Mouse (Mus musculus): ENCODE measurements at regions not wholly inside any gene's neighbourhood (a gene's known extent, or its start where the extent isn't known, plus 50 kb on each side); places are given as distances from the start of the nearest gene placed in this dataset.

GRCm38 (mm10) chr13:103683169-103683568, 91.2 kb downstream of the Srek1 start:
- no peak for ATAC-seq (ENCODE audit: low read depth)
- no peaks in the 10 kb centered on the region for H3K4me1 ChIP-seq (replicated peaks)
- WGBS, result 65% methylated on average over 9 of the region's 9 CpGs
- no peaks in the 10 kb centered on the region for H3K36me3 ChIP-seq
- H3K9me3 ChIP-seq, result no peaks in the 10 kb centered on the region
- no peak overlapping the region for H3K27ac ChIP-seq (replicated peaks)
- H3K4me2 ChIP-seq, result no peak overlapping the region
- H3K9ac ChIP-seq, result no peak overlapping the region
- H3K27me3 ChIP-seq, result no peaks in the 10 kb centered on the region
- no peak overlapping the region for H3K4me3 ChIP-seq

- H3K9ac ChIP-seq, result no peak overlapping the region
- 90% methylated on average over 4 of the region's 4 CpGs for WGBS
- no peak for ATAC-seq (ENCODE audit: low read depth)
- H3K4me1 ChIP-seq (replicated peaks), result no peaks in the 10 kb centered on the region
- no peaks in the 10 kb centered on the region for H3K9me3 ChIP-seq
- no peaks in the 10 kb centered on the region for H3K36me3 ChIP-seq
- H3K27ac ChIP-seq (replicated peaks), result no peak overlapping the region
- no peak overlapping the region for H3K4me3 ChIP-seq
- no peaks in the 10 kb centered on the region for H3K27me3 ChIP-seq
- H3K4me2 ChIP-seq, result no peak overlapping the region
Measured at GRCm38 (mm10) chr13:103680740-103681139, 93.7 kb downstream of the Srek1 start.

GRCm38 (mm10) chr13:103680052-103680451, 94.4 kb downstream of the Srek1 start:
- 87% methylated on average over 7 of the region's 7 CpGs for WGBS
- Histone ChIP-seq H3K4me2 (no peak overlapping the region), H3K9me3 (no peaks in the 10 kb centered on the region), H3K36me3 (no peaks in the 10 kb centered on the region), H3K4me1 (replicated peaks) (no peaks in the 10 kb centered on the region), H3K27me3 (no peaks in the 10 kb centered on the region), H3K4me3 (no peak overlapping the region), H3K9ac (no peak overlapping the region), H3K27ac (replicated peaks) (no peak overlapping the region)
- no peak for ATAC-seq (ENCODE audit: low read depth)

- no peaks in the 10 kb centered on the region for H3K36me3 ChIP-seq
- H3K9me3 ChIP-seq, result no peaks in the 10 kb centered on the region
- H3K9ac ChIP-seq, result no peak overlapping the region
- H3K4me3 ChIP-seq, result no peak overlapping the region
- 77% methylated on average over 13 of the region's 13 CpGs for WGBS
- H3K4me1 ChIP-seq (replicated peaks), result no peaks in the 10 kb centered on the region
- H3K27me3 ChIP-seq, result no peaks in the 10 kb centered on the region
- no peak overlapping the region for H3K27ac ChIP-seq (replicated peaks)
- no peak overlapping the region for H3K4me2 ChIP-seq
- ATAC-seq (ENCODE audit: low read depth), result no peak
Measured at GRCm38 (mm10) chr13:103676831-103677230, 97.6 kb downstream of the Srek1 start.

- Histone ChIP-seq H3K9ac (no peak overlapping the region), H3K27ac (replicated peaks) (no peak overlapping the region), H3K4me2 (no peak overlapping the region), H3K27me3 (no peaks in the 10 kb centered on the region), H3K9me3 (no peaks in the 10 kb centered on the region), H3K4me1 (replicated peaks) (no peaks in the 10 kb centered on the region), H3K36me3 (no peaks in the 10 kb centered on the region), H3K4me3 (no peak overlapping the region)
- WGBS, result 79% methylated on average over 5 of the region's 5 CpGs
- no peak for ATAC-seq (ENCODE audit: low read depth)
Measured at GRCm38 (mm10) chr13:103676221-103676620, 98.2 kb downstream of the Srek1 start.

GRCm38 (mm10) chr13:103670611-103671010, 103.8 kb downstream of the Srek1 start:
- no peaks in the 10 kb centered on the region for H3K9me3 ChIP-seq
- H3K4me2 ChIP-seq, result no peak overlapping the region
- H3K4me1 ChIP-seq (replicated peaks), result no peaks in the 10 kb centered on the region
- H3K36me3 ChIP-seq, result no peaks in the 10 kb centered on the region
- H3K9ac ChIP-seq, result no peak overlapping the region
- no peak for ATAC-seq (ENCODE audit: low read depth)
- no peaks in the 10 kb centered on the region for H3K27me3 ChIP-seq
- H3K27ac ChIP-seq (replicated peaks), result no peak overlapping the region
- no peak overlapping the region for H3K4me3 ChIP-seq

GRCm38 (mm10) chr13:103669856-103670255, 104.6 kb downstream of the Srek1 start:
- no peak overlapping the region for H3K27ac ChIP-seq (replicated peaks)
- no peak for ATAC-seq (ENCODE audit: low read depth)
- H3K4me2 ChIP-seq, result no peak overlapping the region
- no peaks in the 10 kb centered on the region for H3K4me1 ChIP-seq (replicated peaks)
- 96% methylated on average over 4 of the region's 4 CpGs for WGBS
- no peaks in the 10 kb centered on the region for H3K27me3 ChIP-seq
- H3K9ac ChIP-seq, result no peak overlapping the region
- no peak overlapping the region for H3K4me3 ChIP-seq
- H3K36me3 ChIP-seq, result no peaks in the 10 kb centered on the region
- no peaks in the 10 kb centered on the region for H3K9me3 ChIP-seq

- Histone ChIP-seq H3K4me1 (replicated peaks) (no peaks in the 10 kb centered on the region), H3K9me3 (no peaks in the 10 kb centered on the region), H3K9ac (no peak overlapping the region), H3K27me3 (no peaks in the 10 kb centered on the region), H3K4me3 (no peak overlapping the region), H3K27ac (replicated peaks) (no peak overlapping the region), H3K36me3 (no peaks in the 10 kb centered on the region), H3K4me2 (no peak overlapping the region)
- no peak for ATAC-seq (ENCODE audit: low read depth)
- WGBS, result 82% methylated on average over 2 of the region's 2 CpGs
Measured at GRCm38 (mm10) chr13:103667749-103668148, 106.7 kb downstream of the Srek1 start.

GRCm38 (mm10) chr13:103660248-103660996, 114.0 kb downstream of the Srek1 start:
- H3K9me3 ChIP-seq, result no peaks in the 10 kb centered on the region
- H3K9ac ChIP-seq, result no peak overlapping the region
- H3K27me3 ChIP-seq, result peaks cover 6% of the 10 kb centered on the region; the same call in 1 of the 2 replicates
- ATAC-seq (ENCODE audit: low read depth), result no peak
- no peak overlapping the region for H3K4me2 ChIP-seq
- H3K27ac ChIP-seq (replicated peaks), result no peak overlapping the region
- no peaks in the 10 kb centered on the region for H3K36me3 ChIP-seq
- no peak overlapping the region for H3K4me3 ChIP-seq
- peaks cover 9% of the 10 kb centered on the region for H3K4me1 ChIP-seq (replicated peaks)
- WGBS, result 9% methylated on average over 11 of the region's 11 CpGs

GRCm38 (mm10) chr13:103655966-103656365, 118.4 kb downstream of the Srek1 start:
- Histone ChIP-seq H3K4me3 (no peak overlapping the region), H3K27ac (replicated peaks) (no peak overlapping the region), H3K27me3 (peaks cover 6% of the 10 kb centered on the region; the same call in 1 of the 2 replicates), H3K9me3 (no peaks in the 10 kb centered on the region), H3K4me1 (replicated peaks) (peaks cover 9% of the 10 kb centered on the region), H3K9ac (no peak overlapping the region), H3K36me3 (no peaks in the 10 kb centered on the region), H3K4me2 (no peak overlapping the region)
- ATAC-seq (ENCODE audit: low read depth), result no peak
- WGBS, result 94% methylated on average over 2 of the region's 2 CpGs

GRCm38 (mm10) chr13:103653216-103653615, 121.2 kb downstream of the Srek1 start:
- H3K27me3 ChIP-seq, result peaks cover 2% of the 10 kb centered on the region; the same call in 1 of the 2 replicates
- H3K4me3 ChIP-seq, result no peak overlapping the region
- WGBS, result 87% methylated on average over 4 of the region's 4 CpGs
- H3K27ac ChIP-seq (replicated peaks), result no peak overlapping the region
- H3K4me1 ChIP-seq (replicated peaks), result no peaks in the 10 kb centered on the region
- no peaks in the 10 kb centered on the region for H3K9me3 ChIP-seq
- H3K36me3 ChIP-seq, result no peaks in the 10 kb centered on the region
- H3K4me2 ChIP-seq, result no peak overlapping the region
- H3K9ac ChIP-seq, result no peak overlapping the region
- ATAC-seq (ENCODE audit: low read depth), result no peak

- H3K27ac ChIP-seq (replicated peaks), result no peak overlapping the region
- no peaks in the 10 kb centered on the region for H3K36me3 ChIP-seq
- no peaks in the 10 kb centered on the region for H3K27me3 ChIP-seq
- H3K9ac ChIP-seq, result no peak overlapping the region
- 92% methylated on average over 3 of the region's 3 CpGs for WGBS
- ATAC-seq (ENCODE audit: low read depth), result no peak
- no peak overlapping the region for H3K4me2 ChIP-seq
- H3K4me3 ChIP-seq, result no peak overlapping the region
- H3K9me3 ChIP-seq, result no peaks in the 10 kb centered on the region
- no peaks in the 10 kb centered on the region for H3K4me1 ChIP-seq (replicated peaks)
Measured at GRCm38 (mm10) chr13:103649383-103649782, 125.0 kb downstream of the Srek1 start.

- Histone ChIP-seq H3K36me3 (no peaks in the 10 kb centered on the region), H3K4me2 (no peak overlapping the region), H3K4me3 (no peak overlapping the region), H3K4me1 (replicated peaks) (peaks cover 8% of the 10 kb centered on the region), H3K9me3 (no peaks in the 10 kb centered on the region), H3K9ac (no peak overlapping the region), H3K27me3 (no peaks in the 10 kb centered on the region), H3K27ac (replicated peaks) (no peak overlapping the region)
- no peak for ATAC-seq (ENCODE audit: low read depth)
- WGBS, result 63% methylated on average over 4 of the region's 4 CpGs
Measured at GRCm38 (mm10) chr13:103648016-103648415, 126.4 kb downstream of the Srek1 start.
